Mouse (Mus musculus): Measurements from ENCODE around the gene Ltbp1.

GRCm38 (mm10) chr17:75380167-75380566 lies 374.8 kb downstream of the Ltbp1 start:
- TF ChIP-seq CTCF (IDR thresholded peaks at IDR 0.05; ENCODE audit: extremely low read depth, insufficient read length, insufficient replicate concordance, low read depth, low read length) (no peak), POLR2A (IDR thresholded peaks at IDR 0.05; ENCODE audit: low read depth, low read length) (no peak)
